Mouse (Mus musculus) MEL (cell line): ENCODE results near the gene Pinlyp. TPM values are rescaled to one million over a fixed set of nuclear protein-coding genes. Genes with fewer than 3 reads are reported as not detected.

ENCODE experiments used
- DNase-seq: peaks from one replicate; pipeline ENCODE4 v3.0.0; 2011; ENCODE audit warnings: low read depth, low spot score
- H3K27ac ChIP-seq: 2 replicates; pipeline ENCODE4 v1.5.1; 2012; ENCODE audit warnings: low read depth, mild to moderate bottlenecking, control low read depth, low read length, moderate library complexity; ENCODE audit not compliant: control insufficient read depth
- H3K27me3 ChIP-seq, 2 experiments: fragments of 150-350 bp in 1 of 2; sonication (generic) in 1 of 2; 2 replicates each; pipeline ENCODE4 v1.6.1; 2012; ENCODE audit warnings: low read length in 2 of 2, mild to moderate bottlenecking in 2 of 2, improper control_type of control experiment in 1 of 2, moderate library complexity in 1 of 2; ENCODE audit not compliant: insufficient read depth in 2 of 2, control insufficient read depth in 1 of 2
- H3K36me3 ChIP-seq, 2 experiments: 2 replicates each; pipeline ENCODE4 v1.6.1; 2012 to 2014; ENCODE audit warnings: low read length in 2 of 2, improper control_type of control experiment in 1 of 2, inconsistent platforms in 1 of 2, mild to moderate bottlenecking in 1 of 2; ENCODE audit not compliant: insufficient read depth in 2 of 2, control insufficient read depth in 1 of 2
- H3K4me1 ChIP-seq, 2 experiments: fragments of 150-350 bp in 1 of 2; sonication (generic) in 1 of 2; 2 replicates each; pipeline ENCODE4 v1.6.1; 2012; ENCODE audit warnings: low read length in 2 of 2, improper control_type of control experiment in 1 of 2, mild to moderate bottlenecking in 1 of 2; ENCODE audit not compliant: insufficient read depth in 2 of 2, control insufficient read depth in 1 of 2
- H3K4me3 ChIP-seq, 2 experiments: fragments of 150-350 bp in 1 of 2; sonication (generic) in 1 of 2; 2 replicates each; pipeline ENCODE4 v1.5.1; 2012; ENCODE audit warnings: low read depth in 2 of 2, low read length in 2 of 2, mild to moderate bottlenecking in 2 of 2, moderate library complexity in 2 of 2, control low read depth in 1 of 2, improper control_type of control experiment in 1 of 2; ENCODE audit not compliant: control insufficient read depth in 1 of 2, insufficient read depth in 1 of 2
- H3K79me2 ChIP-seq: 2 replicates; pipeline ENCODE4 v1.6.1; 2012; ENCODE audit warnings: mild to moderate bottlenecking, low read length, moderate library complexity; ENCODE audit not compliant: control insufficient read depth, poor library complexity, insufficient read depth
- H3K9ac ChIP-seq: 2 replicates; pipeline ENCODE4 v1.6.1; 2012; ENCODE audit warnings: low read depth, mild to moderate bottlenecking, control low read depth, low read length, moderate library complexity; ENCODE audit not compliant: control insufficient read depth, poor library complexity, severe bottlenecking
- H3K9me3 ChIP-seq: fragments of 150-350 bp; sonication (generic); replicated peaks from 2 replicates; pipeline ENCODE4 v1.6.1; 2012; ENCODE audit warnings: mild to moderate bottlenecking, low read length, improper control_type of control experiment, moderate library complexity; ENCODE audit not compliant: insufficient read depth
- BHLHE40 ChIP-seq: IDR thresholded peaks from 2 replicates; pipeline ENCODE4 v1.6.1; 2012; ENCODE audit warnings: low read depth, mild to moderate bottlenecking, inconsistent platforms, low read length, improper control_type of control experiment, borderline replicate concordance
- CHD2 ChIP-seq: IDR thresholded peaks from 2 replicates; pipeline ENCODE4 v1.6.1; 2011; ENCODE audit warnings: low read length, improper control_type of control experiment
- ELF1 ChIP-seq: IDR thresholded peaks from 2 replicates; pipeline ENCODE4 v1.6.1; 2014; ENCODE audit warnings: low read depth, mild to moderate bottlenecking, inconsistent platforms, low read length, improper control_type of control experiment, moderate library complexity
- GATA1 ChIP-seq: IDR thresholded peaks from 2 replicates; pipeline ENCODE4 v1.6.1; 2011; ENCODE audit warnings: low read depth, low read length, improper control_type of control experiment
- KAT2A ChIP-seq: conservative IDR thresholded peaks from 2 replicates; pipeline ENCODE4 v1.6.1; 2012; ENCODE audit warnings: low read depth, low read length, improper control_type of control experiment, inconsistent platforms
- MAFK ChIP-seq: IDR thresholded peaks from 2 replicates; pipeline ENCODE4 v1.6.1; 2011; ENCODE audit warnings: low read depth, mild to moderate bottlenecking, low read length, improper control_type of control experiment, borderline replicate concordance
- MAX ChIP-seq: IDR thresholded peaks from 2 replicates; pipeline ENCODE4 v1.6.1; 2011; ENCODE audit warnings: low read length, improper control_type of control experiment
- MEF2A ChIP-seq: IDR thresholded peaks from 2 replicates; pipeline ENCODE4 v1.6.1; 2014; ENCODE audit warnings: low read depth, mild to moderate bottlenecking, inconsistent platforms, low read length, improper control_type of control experiment; ENCODE audit not compliant: poor library complexity, insufficient replicate concordance, severe bottlenecking; ENCODE audit errors: extremely low read depth
- MXI1 ChIP-seq: IDR thresholded peaks from 2 replicates; pipeline ENCODE4 v1.6.1; 2011; ENCODE audit warnings: mild to moderate bottlenecking, low read depth, low read length, improper control_type of control experiment
- NELFE ChIP-seq: IDR thresholded peaks from 2 replicates; pipeline ENCODE4 v1.6.1; 2011; ENCODE audit warnings: low read depth, low read length, improper control_type of control experiment
- POLR2AphosphoS5 ChIP-seq: IDR thresholded peaks from 2 replicates; pipeline ENCODE4 v1.6.1; 2012; ENCODE audit warnings: low read depth, borderline replicate concordance, mild to moderate bottlenecking, inconsistent platforms, low read length, moderate library complexity, mixed read lengths
- TAL1 ChIP-seq: IDR thresholded peaks from 2 replicates; pipeline ENCODE4 v1.6.1; 2012; ENCODE audit warnings: mild to moderate bottlenecking, inconsistent platforms, low read length, moderate library complexity, mixed read lengths
- TBP ChIP-seq: IDR thresholded peaks from 2 replicates; pipeline ENCODE4 v1.8.0; 2011; ENCODE audit warnings: low read depth, low read length, improper control_type of control experiment
- UBTF ChIP-seq: IDR thresholded peaks from 2 replicates; pipeline ENCODE4 v1.6.1; 2012; ENCODE audit warnings: low read depth, mild to moderate bottlenecking, inconsistent platforms, low read length, improper control_type of control experiment, moderate library complexity, borderline replicate concordance; ENCODE audit not compliant: insufficient read depth
- ZMIZ1 ChIP-seq: IDR thresholded peaks from 2 replicates; pipeline ENCODE4 v1.6.1; 2012; ENCODE audit warnings: low read depth, mild to moderate bottlenecking, inconsistent platforms, low read length, improper control_type of control experiment, moderate library complexity
- polyA plus RNA-seq, 2 experiments: library from polyadenylated mRNA; stranded (reverse) in 1 of 2; unstranded in 1 of 2; fragments of >175 nt in 1 of 2; fragments of >200 nt in 1 of 2; gene quantifications; 2 replicates each; pipeline versions ENCODE4 v1.2.1 to v1.2.4; 2012; ENCODE audit warnings: low replicate concordance in 2 of 2, low read depth in 1 of 2; ENCODE audit not compliant: insufficient read length in 2 of 2, insufficient read depth in 1 of 2, missing spikeins in 1 of 2
- total RNA-seq: library from RNA; depleted of rRNA; stranded (reverse); fragments of 300-350 nt; gene quantifications from 2 replicates; pipeline ENCODE4 v1.2.3, GENCODE M21; 2012

The Pinlyp gene
- total and polyA plus RNA-seq, 3 experiments: not detected

DNA sequence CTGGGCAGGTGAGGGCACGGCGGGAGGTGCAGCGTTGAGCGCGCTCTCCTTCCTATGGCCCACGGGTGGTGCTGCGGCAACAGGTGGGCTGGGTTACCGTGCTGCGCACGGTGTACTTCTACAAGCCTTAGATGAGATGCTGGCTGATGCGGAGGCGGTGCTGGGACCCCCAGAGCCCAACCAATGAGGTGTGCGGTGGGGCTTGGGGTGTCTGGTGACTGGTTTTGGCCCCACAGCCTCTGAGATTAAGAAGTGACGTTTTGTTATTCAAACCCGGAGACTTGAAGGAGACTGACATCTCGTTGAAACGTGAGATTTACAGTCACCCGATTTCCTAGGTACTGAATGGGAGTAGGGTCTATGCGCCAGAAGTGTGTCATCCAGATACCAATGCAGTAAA lies 11.6 kb downstream of the Pinlyp start:
- Histone ChIP-seq H3K9ac (no peak overlapping the region), H3K36me3 (peaks cover 0 to 4% of the 10 kb centered on the region in 2 experiments; a peak in 2 of 4 replicates), H3K4me3 (no peak overlapping the region), H3K9me3 (no peaks in the 10 kb centered on the region), H3K27ac (no peak overlapping the region), H3K79me2 (peaks cover 4% of the 10 kb centered on the region; the same call in 1 of the 2 replicates), H3K27me3 (no peaks in the 10 kb centered on the region), H3K4me1 (peaks cover 0 to 12% of the 10 kb centered on the region in 2 experiments; a peak in 2 of 4 replicates)
- no peak for DNase-seq
- TF ChIP-seq MEF2A (no peak), GATA1 (no peak), BHLHE40 (no peak), CHD2 (no peak), ELF1 (no peak)

DNA sequence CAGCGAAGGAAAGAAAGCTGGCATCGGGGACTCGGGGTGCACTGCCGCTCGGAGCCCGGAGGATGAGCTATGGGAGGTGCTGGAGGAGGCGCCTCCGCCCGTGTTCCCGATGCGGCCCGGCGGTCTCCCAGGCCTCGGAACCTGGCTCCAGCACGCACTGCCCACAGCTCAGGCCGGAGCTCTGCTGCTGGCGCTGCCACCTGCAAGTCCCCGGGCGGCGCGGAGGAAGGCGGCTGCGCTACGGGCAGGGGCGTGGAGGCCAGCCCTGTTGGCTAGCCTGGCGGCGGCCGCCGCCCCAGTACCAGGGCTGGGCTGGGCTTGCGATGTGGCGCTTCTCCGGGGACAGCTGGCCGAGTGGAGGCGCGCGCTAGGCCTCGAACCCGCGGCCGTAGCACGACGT lies 12.1 kb downstream of the Pinlyp start:
- Histone ChIP-seq H3K79me2 (peaks cover 4% of the 10 kb centered on the region; the same call in 1 of the 2 replicates), H3K27me3 (no peaks in the 10 kb centered on the region), H3K4me1 (peaks cover 0 to 15% of the 10 kb centered on the region in 2 experiments; a peak in 3 of 4 replicates), H3K9me3 (no peaks in the 10 kb centered on the region), H3K36me3 (peaks cover 0 to 7% of the 10 kb centered on the region in 2 experiments; a peak in 2 of 4 replicates), H3K9ac (no peak overlapping the region), H3K27ac (no peak overlapping the region), H3K4me3 (no peak overlapping the region)
- TF ChIP-seq CHD2 (no peak), ZMIZ1 (no peak), POLR2AphosphoS5 (no peak), MEF2A (no peak), TBP (no peak), MAFK (no peak), NELFE (no peak), KAT2A (no peak), MAX (no peak), MXI1 (no peak), TAL1 (no peak), UBTF (no peak)
- DNase-seq: no peak
